Mouse (Mus musculus) spleen, adult 12 weeks (tissue): ENCODE data around the gene Ilf3.

Experiments used
- DNase-seq: peaks from one replicate; pipeline ENCODE4 v3.0.0; 2022; ENCODE audit warnings: low spot score

Gene Ilf3

GRCm38 (mm10) chr9:21403745-21404144 is 36.1 kb downstream of the Ilf3 start:
- no peak for DNase-seq

GRCm38 (mm10) chr9:21405525-21405924 is 37.9 kb downstream of the Ilf3 start:
- DNase-seq = no peak

- no peak for DNase-seq
Observed at GRCm38 (mm10) chr9:21407951-21408350, 40.3 kb downstream of the Ilf3 start.

GRCm38 (mm10) chr9:21408624-21409023 is 41.0 kb downstream of the Ilf3 start:
- DNase-seq = no peak

- peak; percentile 74 for DNase-seq
Observed at GRCm38 (mm10) chr9:21409592-21410317, 42.1 kb downstream of the Ilf3 start.

- peak; percentile 73 for DNase-seq
Observed at GRCm38 (mm10) chr9:21411669-21412550, 44.2 kb downstream of the Ilf3 start, which contains the start of gene Qtrt1. Gene Qtrt1 (plus strand): TSS chr9:21411837.

- DNase-seq = no peak
Observed at GRCm38 (mm10) chr9:21417866-21418265, 50.2 kb downstream of the Ilf3 start.

- DNase-seq = no peak
Observed at GRCm38 (mm10) chr9:21419646-21420045, 52.0 kb downstream of the Ilf3 start.

- peak; percentile 100 for DNase-seq
Observed at GRCm38 (mm10) chr9:21424631-21425555, 57.2 kb downstream of the Ilf3 start, which contains the start of gene Dnm2. Gene Dnm2 (plus strand): TSS chr9:21424908.

GRCm38 (mm10) chr9:21425556-21425945 is 57.9 kb downstream of the Ilf3 start:
- peak; percentile 31 for DNase-seq

- no peak for DNase-seq
Observed at GRCm38 (mm10) chr9:21426013-21426412, 58.3 kb downstream of the Ilf3 start.

GRCm38 (mm10) chr9:21426525-21426924 is 58.9 kb downstream of the Ilf3 start:
- DNase-seq = no peak

- DNase-seq = no peak
Observed at GRCm38 (mm10) chr9:21427773-21428172, 60.1 kb downstream of the Ilf3 start.

GRCm38 (mm10) chr9:21428178-21428577 is 60.5 kb downstream of the Ilf3 start:
- no peak for DNase-seq

- DNase-seq = no peak
Observed at GRCm38 (mm10) chr9:21430724-21431123, 63.1 kb downstream of the Ilf3 start.

GRCm38 (mm10) chr9:21432066-21432465 is 64.4 kb downstream of the Ilf3 start:
- DNase-seq = no peak

GRCm38 (mm10) chr9:21433766-21434165 is 66.1 kb downstream of the Ilf3 start:
- DNase-seq = no peak

GRCm38 (mm10) chr9:21434410-21434809 is 66.7 kb downstream of the Ilf3 start:
- no peak for DNase-seq

GRCm38 (mm10) chr9:21435777-21436635 is 68.3 kb downstream of the Ilf3 start:
- peak; percentile 21 for DNase-seq

GRCm38 (mm10) chr9:21437577-21437976 is 69.9 kb downstream of the Ilf3 start:
- no peak for DNase-seq

GRCm38 (mm10) chr9:21438219-21438618 is 70.5 kb downstream of the Ilf3 start:
- no peak for DNase-seq
